12 mouse cellular contexts compared by ENCODE assay signal in the genomic region with DNA sequence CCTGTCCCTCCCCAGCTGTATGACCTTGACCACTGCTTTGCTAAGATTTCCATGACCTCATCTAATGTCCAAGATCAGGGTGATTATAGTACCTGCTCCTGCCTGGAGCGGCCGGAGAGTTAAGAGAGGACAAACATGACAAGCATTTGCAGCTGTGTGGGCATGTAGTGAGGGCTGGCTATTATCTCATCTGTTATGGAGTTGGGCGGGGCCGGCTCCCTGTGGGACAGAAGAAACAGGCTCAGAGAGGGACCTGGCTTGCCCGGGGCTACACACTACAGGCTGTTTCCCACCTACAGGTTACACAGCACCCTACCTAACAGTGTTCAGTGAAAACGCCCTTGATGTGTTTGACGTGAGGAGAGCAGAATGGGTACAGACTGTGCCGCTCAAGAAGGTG. TPM values are rescaled to one million over a fixed set of nuclear protein-coding genes. Genes with fewer than 3 reads are reported as not detected.
DNase-seq lines count a peak whose midpoint lies in the region; ATAC-seq and TF ChIP-seq lines count a peak whose summit lies in the region.
"Had no signal": no experiment of that assay in that cellular context is flagged by ENCODE, and none has a peak within 500 bp of the region (broad histone marks: within the 10 kb centered on the region; RNA-seq: fewer than 3 reads in every experiment).

No protein-coding gene starts in this region.

- no peak for TF ChIP-seq POLR2A in CH12.LX (IDR thresholded peaks at IDR 0.05; ENCODE audit: low read depth, low read length)

- TF ChIP-seq RAD21 in CH12.LX (IDR thresholded peaks at IDR 0.05; ENCODE audit: low read depth, low read length): no peak

- H3K9me3 ChIP-seq in heart, embryonic 11.5 days (replicated peaks; ENCODE audit: control insufficient read depth, low read length): no peaks in the 10 kb centered on the region
- no peaks in the 10 kb centered on the region for H3K9me3 ChIP-seq in CH12.LX (replicated peaks; ENCODE audit: low read length)
- no peaks in the 10 kb centered on the region for H3K9me3 ChIP-seq in forebrain, embryonic 11.5 days (ENCODE audit: control insufficient read depth, low read length)

- peak overlapping the region; percentile 22; the same call in 1 of the 2 replicates for H3K27ac ChIP-seq in heart, embryonic 11.5 days (ENCODE audit: low read depth, low read length)
- H3K27ac ChIP-seq in CH12.LX (ENCODE audit: insufficient read depth, low read depth): no peak overlapping the region
- no peak overlapping the region for H3K27ac ChIP-seq in forebrain, embryonic 11.5 days (ENCODE audit: low read depth, low read length)

- TF ChIP-seq CTCF in CH12.LX (conservative IDR thresholded peaks at IDR 0.05 in 1 of 2, IDR thresholded peaks at IDR 0.05 in 1 of 2; ENCODE audit: low read depth in 2 of 2, low read length in 2 of 2): no peak

- peak overlapping the region; percentile 6; the same call in 1 of the 2 replicates for H3K4me2 ChIP-seq in heart, embryonic 11.5 days
- no peak overlapping the region for H3K4me2 ChIP-seq in CH12.LX (ENCODE audit: insufficient read depth, low read depth, poor library complexity, severe bottlenecking)
- no peak overlapping the region for H3K4me2 ChIP-seq in forebrain, embryonic 11.5 days (ENCODE audit: low read depth, low read length, severe bottlenecking)

- no peak for DNase-seq in heart, postnatal 4 days
- peak; percentile 32 for DNase-seq in kidney, adult 9 months
- DNase-seq in kidney, postnatal 36 days: no peak
- DNase-seq in CH12.LX (ENCODE audit: extremely low read depth): no peak
- no peak for DNase-seq in forebrain, embryonic 11.5 days (ENCODE audit: low spot score)
- no peak for DNase-seq in ovary, postnatal 14 days (ENCODE audit: low spot score)
- DNase-seq: gastrocnemius, postnatal 10 days; left cerebral cortex, postnatal 4 days; spleen, adult 18-20 months had no signal

- TF ChIP-seq EP300 in CH12.LX (IDR thresholded peaks at IDR 0.05; ENCODE audit: low read length): no peak

- peaks cover 4% of the 10 kb centered on the region; the same call in 1 of the 2 replicates for H3K36me3 ChIP-seq in heart, embryonic 11.5 days (ENCODE audit: control insufficient read depth, insufficient read depth, low read length)
- H3K36me3 ChIP-seq in CH12.LX (replicated peaks in 1 of 2; ENCODE audit: control insufficient read depth in 1 of 2, insufficient read depth in 1 of 2, low read length in 1 of 2): peaks cover 22 to 31% of the 10 kb centered on the region in 2 experiments
- no peaks in the 10 kb centered on the region for H3K36me3 ChIP-seq in forebrain, embryonic 11.5 days (ENCODE audit: control insufficient read depth, insufficient read depth, low read length)

- no peak overlapping the region for H3K4me3 ChIP-seq in heart, embryonic 11.5 days (ENCODE audit: low read depth, low read length)
- H3K4me3 ChIP-seq in CH12.LX (replicated peaks in 1 of 3; ENCODE audit: low read depth in 2 of 3, low read length in 2 of 3, poor library complexity in 1 of 3): peak overlapping the region in 2 of 3 experiments; percentile 13 to 64
- no peak overlapping the region for H3K4me3 ChIP-seq in forebrain, embryonic 11.5 days (ENCODE audit: low read depth, low read length)

- H3K27me3 ChIP-seq in heart, embryonic 11.5 days (ENCODE audit: control insufficient read depth, insufficient read depth, low read length): no peaks in the 10 kb centered on the region
- no peaks in the 10 kb centered on the region for H3K27me3 ChIP-seq in CH12.LX (replicated peaks)
- no peaks in the 10 kb centered on the region for H3K27me3 ChIP-seq in forebrain, embryonic 11.5 days (ENCODE audit: control insufficient read depth, insufficient read depth, low read length)

- 0 out of 2 replicates have a peak overlapping the region, but pooled peaks have one; percentile 22 for H3K9ac ChIP-seq in heart, embryonic 11.5 days (ENCODE audit: low read depth, low read length)
- H3K9ac ChIP-seq in CH12.LX (ENCODE audit: insufficient read depth, low read depth): no peak overlapping the region
- no peak overlapping the region for H3K9ac ChIP-seq in forebrain, embryonic 11.5 days (ENCODE audit: low read length)

- H3K79me2 ChIP-seq in CH12.LX (replicated peaks; ENCODE audit: control insufficient read depth, extremely low read depth, insufficient read depth, poor library complexity, severe bottlenecking): no peaks in the 10 kb centered on the region

- peaks cover 16% of the 10 kb centered on the region for H3K4me1 ChIP-seq in heart, embryonic 11.5 days (ENCODE audit: control insufficient read depth, insufficient read depth, low read length)
- H3K4me1 ChIP-seq in CH12.LX (ENCODE audit: control insufficient read depth in 1 of 2, insufficient read depth in 2 of 2): peaks cover 6 to 20% of the 10 kb centered on the region in 2 experiments; a peak in 3 of 4 replicates
- no peaks in the 10 kb centered on the region for H3K4me1 ChIP-seq in forebrain, embryonic 11.5 days (replicated peaks; ENCODE audit: control insufficient read depth, insufficient read depth, low read length)

- WGBS in heart, embryonic 11.5 days (ENCODE audit: insufficient replicate concordance): 46% methylated on average over 8 of the region's 8 CpGs
- 88% methylated on average over 8 of the region's 8 CpGs for WGBS in forebrain, embryonic 11.5 days

- dilution Hi-C loops in CH12.LX (cut with MboI; ENCODE audit: extremely low pct_ligation_motif_present, extremely low pct_unique_long_range_greater_than_20kb, low sequenced_read_pairs): no loop called here

- no peak for ATAC-seq in heart, embryonic 11.5 days (replicated peaks; ENCODE audit: insufficient number of reproducible peaks, low FRiP score, low TSS enrichment)
- 0 out of 2 replicates have a peak, but pooled peaks have one; percentile 42 for ATAC-seq in megakaryocyte progenitor cell, adult 5-6 weeks (replicated peaks; ENCODE audit: poor library complexity)
- ATAC-seq in forebrain, embryonic 11.5 days (replicated peaks; ENCODE audit: low FRiP score): no peak
- ATAC-seq: forebrain, embryonic 16.5 days had no signal

- in situ Hi-C loops in CH12.LX (cut with MboI; ENCODE audit: low pct_ligation_motif_present, low pct_unique_long_range_greater_than_20kb, low sequenced_read_pairs): loop anchor here (25.0 kb wide), 1 partner anchor 159 kb away; no protein-coding TSS in a partner anchor

TF ChIP-seq in CH12.LX, 34 proteins besides CTCF, POLR2A, EP300 and RAD21 (continues in another document):
- TF ChIP-seq MEF2A (IDR thresholded peaks at IDR 0.05; ENCODE audit: borderline replicate concordance, low read depth, low read length) (no peak), JUN (IDR thresholded peaks at IDR 0.05; ENCODE audit: insufficient read depth, low read depth, low read length) (no peak), TBP (conservative IDR thresholded peaks at IDR 0.05; ENCODE audit: low read depth, low read length) (no peak), USF1 (IDR thresholded peaks at IDR 0.05; ENCODE audit: low read depth, low read length) (no peak), RCOR1 (conservative IDR thresholded peaks at IDR 0.05; ENCODE audit: low read depth, low read length) (no peak)

RNA-seq across cellular contexts. Expression of a gene that starts 13.4 kb away (rescaled TPM):
- 31.8 and 35.1 TPM in 2 replicates for polyA plus RNA-seq in heart, embryonic 11.5 days (2014; fragmentation: Nextera tagmentation; extraction: Ambion mirVana)
- 10 to 100 TPM; 16.6 to 18.5 TPM for total RNA-seq in heart, postnatal 4 days (2021)
- total RNA-seq in CH12.LX (2012; rRNA removed): 42.9 and 43.0 TPM in 2 replicates
- 23.5 and 24.9 TPM in 2 replicates for total RNA-seq in CH12.LX (2014; rRNA removed)
- 50.7 and 67.8 TPM in 2 replicates for polyA plus RNA-seq in CH12.LX (2012; ENCODE audit: insufficient read length, low read depth)
- total RNA-seq in megakaryocyte progenitor cell, adult 5-6 weeks (2015): 22.9 and 23.6 TPM in 2 replicates
- 27.2 and 27.9 TPM in 2 replicates for total RNA-seq in megakaryocyte progenitor cell, adult 5-6 weeks (2017)
- polyA plus RNA-seq in forebrain, embryonic 11.5 days (2014; fragmentation: Nextera tagmentation; extraction: Ambion mirVana): 83.5 and 97.8 TPM in 2 replicates

RNA-seq across cellular contexts. Expression of a gene that starts 15.1 kb away (rescaled TPM):
- polyA plus RNA-seq in heart, embryonic 11.5 days (2014; fragmentation: Nextera tagmentation; extraction: Ambion mirVana): 0.44 and 0.74 TPM in 2 replicates
- 1 to 10 TPM; 8.2 to 10.0 TPM for total RNA-seq in heart, postnatal 4 days (2021)
- total RNA-seq in CH12.LX (2012; rRNA removed) (4.1 and 4.2 TPM in 2 replicates), CH12.LX (2014; rRNA removed) (0.65 and 0.79 TPM in 2 replicates)
- 2.3 and 2.6 TPM in 2 replicates for polyA plus RNA-seq in CH12.LX (2012; ENCODE audit: insufficient read length, low read depth)
- total RNA-seq in megakaryocyte progenitor cell, adult 5-6 weeks (2015): 1.3 and 2.0 TPM in 2 replicates
- total RNA-seq in megakaryocyte progenitor cell, adult 5-6 weeks (2017): 3.2 and 3.5 TPM in 2 replicates
- polyA plus RNA-seq in forebrain, embryonic 11.5 days (2014; fragmentation: Nextera tagmentation; extraction: Ambion mirVana): 0.55 TPM in 2 replicates

RNA-seq across cellular contexts. Expression of a gene that starts 19.6 kb away (rescaled TPM):
- 9.6 and 10.1 TPM in 2 replicates for polyA plus RNA-seq in heart, embryonic 11.5 days (2014; fragmentation: Nextera tagmentation; extraction: Ambion mirVana)
- total RNA-seq in heart, postnatal 4 days (2021): 10 to 100 TPM; 37.5 to 42.8 TPM
- 77.6 and 95.2 TPM in 2 replicates for total RNA-seq in CH12.LX (2012; rRNA removed)
- total RNA-seq in CH12.LX (2014; rRNA removed): 55.5 and 56.7 TPM in 2 replicates
- 119 and 127 TPM in 2 replicates for polyA plus RNA-seq in CH12.LX (2012; ENCODE audit: insufficient read length, low read depth)
- total RNA-seq in megakaryocyte progenitor cell, adult 5-6 weeks (2015): 15.8 and 16.3 TPM in 2 replicates
- 30.5 and 45.4 TPM in 2 replicates for total RNA-seq in megakaryocyte progenitor cell, adult 5-6 weeks (2017)
- 11.8 and 13.7 TPM in 2 replicates for polyA plus RNA-seq in forebrain, embryonic 11.5 days (2014; fragmentation: Nextera tagmentation; extraction: Ambion mirVana)

RNA-seq across cellular contexts. Expression of a gene that starts 42.1 kb away (rescaled TPM):
- polyA plus RNA-seq in heart, embryonic 11.5 days (2014; fragmentation: Nextera tagmentation; extraction: Ambion mirVana): 106 and 124 TPM in 2 replicates
- 100 to 1,000 TPM; 181 to 188 TPM for total RNA-seq in heart, postnatal 4 days (2021)
- total RNA-seq in CH12.LX (2012; rRNA removed) (70.4 and 83.2 TPM in 2 replicates), CH12.LX (2014; rRNA removed) (54.5 and 64.7 TPM in 2 replicates)
- 229 and 251 TPM in 2 replicates for polyA plus RNA-seq in CH12.LX (2012; ENCODE audit: insufficient read length, low read depth)
- total RNA-seq in megakaryocyte progenitor cell, adult 5-6 weeks (2015): 268 and 287 TPM in 2 replicates
- 156 and 192 TPM in 2 replicates for total RNA-seq in megakaryocyte progenitor cell, adult 5-6 weeks (2017)
- 275 and 283 TPM in 2 replicates for polyA plus RNA-seq in forebrain, embryonic 11.5 days (2014; fragmentation: Nextera tagmentation; extraction: Ambion mirVana)

RNA-seq across cellular contexts. Expression of a gene that starts 44.8 kb away (rescaled TPM):
- polyA plus RNA-seq in heart, embryonic 11.5 days (2014; fragmentation: Nextera tagmentation; extraction: Ambion mirVana): 70.0 and 82.8 TPM in 2 replicates
- 100 to 1,000 TPM in 1 of 2 experiments, 10 to 100 TPM in 1; 97.8 to 114 TPM for total RNA-seq in heart, postnatal 4 days (2021)
- total RNA-seq in CH12.LX (2012; rRNA removed) (231 and 400 TPM in 2 replicates), CH12.LX (2014; rRNA removed) (97.4 and 131 TPM in 2 replicates)
- 245 and 301 TPM in 2 replicates for polyA plus RNA-seq in CH12.LX (2012; ENCODE audit: insufficient read length, low read depth)
- total RNA-seq in megakaryocyte progenitor cell, adult 5-6 weeks (2015): 11.8 and 14.4 TPM in 2 replicates
- 39.4 and 40.9 TPM in 2 replicates for total RNA-seq in megakaryocyte progenitor cell, adult 5-6 weeks (2017)
- 72.6 and 74.2 TPM in 2 replicates for polyA plus RNA-seq in forebrain, embryonic 11.5 days (2014; fragmentation: Nextera tagmentation; extraction: Ambion mirVana)

Comparison
In these comparisons a context has a peak if more than half of its experiments do, and no peak if none do; other contexts are left out.
1. H3K4me3 ChIP-seq: peak in CH12.LX (2 of 3); none in heart, embryonic 11.5 days (single experiment) and forebrain, embryonic 11.5 days (single experiment).